Mouse (Mus musculus): Measurements from ENCODE around the gene Uvrag. TPM values are rescaled to one million over a fixed set of nuclear protein-coding genes. Genes with fewer than 3 reads are reported as not detected.
A peak's percentile ranks its signal among the peaks of the same experiment; 100 is the strongest.

Uvrag gene
- polyA plus RNA-seq, 1 experiment from 2014 or later: 18.3 TPM

- Histone ChIP-seq H3K4me1 (replicated peaks; ENCODE audit: control insufficient read depth, insufficient read depth, low read length) (peaks cover 20% of the 10 kb centered on the region), H3K4me2 (ENCODE audit: low read length) (no peak overlapping the region), H3K4me3 (replicated peaks; ENCODE audit: low read length) (no peak overlapping the region), H3K36me3 (ENCODE audit: control insufficient read depth, insufficient read depth) (no peaks in the 10 kb centered on the region), H3K9ac (replicated peaks; ENCODE audit: low read depth, low read length) (no peak overlapping the region), H3K9me3 (ENCODE audit: control insufficient read depth, low read length) (no peaks in the 10 kb centered on the region), H3K27me3 (replicated peaks; ENCODE audit: control insufficient read depth, insufficient read depth, low read length) (no peaks in the 10 kb centered on the region), H3K27ac (ENCODE audit: low read length) (peak overlapping the region; percentile 56)
- ATAC-seq: peak; percentile 61; the same call in 1 of the 2 replicates
- 24% methylated on average over 1 of the region's 1 CpGs for whole genome bisulfite sequencing
Measured at GRCm38 (mm10) chr7:99050882-99051281, 90.1 kb downstream of the Uvrag start.

GRCm38 (mm10) chr7:99049897-99050296, 91.0 kb downstream of the Uvrag start:
- Histone ChIP-seq H3K36me3 (ENCODE audit: control insufficient read depth, insufficient read depth) (no peaks in the 10 kb centered on the region), H3K4me2 (ENCODE audit: low read length) (no peak overlapping the region), H3K27ac (ENCODE audit: low read length) (no peak overlapping the region), H3K4me3 (replicated peaks; ENCODE audit: low read length) (no peak overlapping the region), H3K9ac (replicated peaks; ENCODE audit: low read depth, low read length) (no peak overlapping the region), H3K4me1 (replicated peaks; ENCODE audit: control insufficient read depth, insufficient read depth, low read length) (peaks cover 22% of the 10 kb centered on the region), H3K9me3 (ENCODE audit: control insufficient read depth, low read length) (no peaks in the 10 kb centered on the region), H3K27me3 (replicated peaks; ENCODE audit: control insufficient read depth, insufficient read depth, low read length) (no peaks in the 10 kb centered on the region)
- no peak for ATAC-seq
- 85% methylated on average over 3 of the region's 3 CpGs for WGBS

GRCm38 (mm10) chr7:99046545-99047206, 94.3 kb downstream of the Uvrag start:
- ATAC-seq: peak; percentile 45

GRCm38 (mm10) chr7:99045525-99045924, 95.4 kb downstream of the Uvrag start:
- H3K36me3 ChIP-seq (ENCODE audit: control insufficient read depth, insufficient read depth): no peaks in the 10 kb centered on the region

More at GRCm38 (mm10) chr7:99046545-99047206, 94.3 kb downstream of the Uvrag start:
- Histone ChIP-seq H3K9ac (replicated peaks; ENCODE audit: low read depth, low read length) (no peak overlapping the region; the same call in 1 of the 2 replicates), H3K27ac (ENCODE audit: low read length) (peak overlapping the region; percentile 8), H3K4me3 (replicated peaks; ENCODE audit: low read length) (no peak overlapping the region), H3K27me3 (replicated peaks; ENCODE audit: control insufficient read depth, insufficient read depth, low read length) (no peaks in the 10 kb centered on the region), H3K36me3 (ENCODE audit: control insufficient read depth, insufficient read depth) (no peaks in the 10 kb centered on the region), H3K4me2 (ENCODE audit: low read length) (peak overlapping the region; percentile 11), H3K4me1 (replicated peaks; ENCODE audit: control insufficient read depth, insufficient read depth, low read length) (peaks cover 22% of the 10 kb centered on the region), H3K9me3 (ENCODE audit: control insufficient read depth, low read length) (no peaks in the 10 kb centered on the region)
- WGBS: 37% methylated on average over 11 of the region's 11 CpGs

GRCm38 (mm10) chr7:99043923-99044322, 97.0 kb downstream of the Uvrag start:
- 62% methylated on average over 7 of the region's 7 CpGs for WGBS
- Histone ChIP-seq H3K4me1 (replicated peaks; ENCODE audit: control insufficient read depth, insufficient read depth, low read length) (peaks cover 15% of the 10 kb centered on the region), H3K27me3 (replicated peaks; ENCODE audit: control insufficient read depth, insufficient read depth, low read length) (no peaks in the 10 kb centered on the region), H3K9me3 (ENCODE audit: control insufficient read depth, low read length) (no peaks in the 10 kb centered on the region), H3K4me3 (replicated peaks; ENCODE audit: low read length) (no peak overlapping the region), H3K36me3 (ENCODE audit: control insufficient read depth, insufficient read depth) (no peaks in the 10 kb centered on the region), H3K27ac (ENCODE audit: low read length) (no peak overlapping the region), H3K4me2 (ENCODE audit: low read length) (no peak overlapping the region), H3K9ac (replicated peaks; ENCODE audit: low read depth, low read length) (no peak overlapping the region)
- ATAC-seq: no peak

More at GRCm38 (mm10) chr7:99045525-99045924, 95.4 kb downstream of the Uvrag start:
- H3K4me3 ChIP-seq (replicated peaks; ENCODE audit: low read length): no peak overlapping the region
- ATAC-seq: no peak
- H3K27ac ChIP-seq (ENCODE audit: low read length): no peak overlapping the region
- no peaks in the 10 kb centered on the region for H3K9me3 ChIP-seq (ENCODE audit: control insufficient read depth, low read length)
- 85% methylated on average over 6 of the region's 6 CpGs for WGBS
- H3K27me3 ChIP-seq (replicated peaks; ENCODE audit: control insufficient read depth, insufficient read depth, low read length): no peaks in the 10 kb centered on the region
- H3K9ac ChIP-seq (replicated peaks; ENCODE audit: low read depth, low read length): no peak overlapping the region
- peaks cover 15% of the 10 kb centered on the region for H3K4me1 ChIP-seq (replicated peaks; ENCODE audit: control insufficient read depth, insufficient read depth, low read length)
- no peak overlapping the region for H3K4me2 ChIP-seq (ENCODE audit: low read length)

GRCm38 (mm10) chr7:99043322-99043721, 97.6 kb downstream of the Uvrag start:
- no peak for ATAC-seq
- Histone ChIP-seq H3K4me2 (ENCODE audit: low read length) (no peak overlapping the region), H3K9me3 (ENCODE audit: control insufficient read depth, low read length) (no peaks in the 10 kb centered on the region), H3K27me3 (replicated peaks; ENCODE audit: control insufficient read depth, insufficient read depth, low read length) (no peaks in the 10 kb centered on the region), H3K4me3 (replicated peaks; ENCODE audit: low read length) (no peak overlapping the region), H3K4me1 (replicated peaks; ENCODE audit: control insufficient read depth, insufficient read depth, low read length) (peaks cover 15% of the 10 kb centered on the region), H3K9ac (replicated peaks; ENCODE audit: low read depth, low read length) (no peak overlapping the region), H3K36me3 (ENCODE audit: control insufficient read depth, insufficient read depth) (no peaks in the 10 kb centered on the region), H3K27ac (ENCODE audit: low read length) (no peak overlapping the region)
- 90% methylated on average over 3 of the region's 3 CpGs for WGBS

GRCm38 (mm10) chr7:99041818-99042217, 99.1 kb downstream of the Uvrag start:
- Histone ChIP-seq H3K9ac (replicated peaks; ENCODE audit: low read depth, low read length) (no peak overlapping the region), H3K4me1 (replicated peaks; ENCODE audit: control insufficient read depth, insufficient read depth, low read length) (peaks cover 11% of the 10 kb centered on the region), H3K27ac (ENCODE audit: low read length) (no peak overlapping the region), H3K27me3 (replicated peaks; ENCODE audit: control insufficient read depth, insufficient read depth, low read length) (no peaks in the 10 kb centered on the region), H3K36me3 (ENCODE audit: control insufficient read depth, insufficient read depth) (no peaks in the 10 kb centered on the region), H3K9me3 (ENCODE audit: control insufficient read depth, low read length) (no peaks in the 10 kb centered on the region), H3K4me2 (ENCODE audit: low read length) (no peak overlapping the region), H3K4me3 (replicated peaks; ENCODE audit: low read length) (no peak overlapping the region)
- ATAC-seq: no peak
- 73% methylated on average over 9 of the region's 9 CpGs for WGBS

- H3K36me3 ChIP-seq (ENCODE audit: control insufficient read depth, insufficient read depth): no peaks in the 10 kb centered on the region
- ATAC-seq: no peak
- WGBS: 87% methylated on average over 8 of the region's 8 CpGs
Measured at GRCm38 (mm10) chr7:99039912-99040311, 101.0 kb downstream of the Uvrag start.

GRCm38 (mm10) chr7:99036284-99036683, 104.7 kb downstream of the Uvrag start:
- ATAC-seq: no peak
- Histone ChIP-seq H3K27ac (ENCODE audit: low read length) (no peak overlapping the region), H3K9me3 (ENCODE audit: control insufficient read depth, low read length) (no peaks in the 10 kb centered on the region), H3K4me1 (replicated peaks; ENCODE audit: control insufficient read depth, insufficient read depth, low read length) (peaks cover 2% of the 10 kb centered on the region; the same call in 1 of the 2 replicates), H3K4me2 (ENCODE audit: low read length) (no peak overlapping the region), H3K4me3 (replicated peaks; ENCODE audit: low read length) (no peak overlapping the region), H3K27me3 (replicated peaks; ENCODE audit: control insufficient read depth, insufficient read depth, low read length) (no peaks in the 10 kb centered on the region), H3K9ac (replicated peaks; ENCODE audit: low read depth, low read length) (no peak overlapping the region), H3K36me3 (ENCODE audit: control insufficient read depth, insufficient read depth) (no peaks in the 10 kb centered on the region)
- 71% methylated on average over 8 of the region's 8 CpGs for WGBS

More at GRCm38 (mm10) chr7:99039912-99040311, 101.0 kb downstream of the Uvrag start:
- Histone ChIP-seq H3K4me1 (replicated peaks; ENCODE audit: control insufficient read depth, insufficient read depth, low read length) (peaks cover 2% of the 10 kb centered on the region; the same call in 1 of the 2 replicates), H3K4me2 (ENCODE audit: low read length) (no peak overlapping the region), H3K9me3 (ENCODE audit: control insufficient read depth, low read length) (no peaks in the 10 kb centered on the region), H3K27me3 (replicated peaks; ENCODE audit: control insufficient read depth, insufficient read depth, low read length) (no peaks in the 10 kb centered on the region), H3K4me3 (replicated peaks; ENCODE audit: low read length) (no peak overlapping the region), H3K9ac (replicated peaks; ENCODE audit: low read depth, low read length) (no peak overlapping the region), H3K27ac (ENCODE audit: low read length) (no peak overlapping the region)

Measured in forebrain, embryonic 16.5 days (tissue).